Comparison of ENCODE assay signal across 24 mouse cellular contexts in the genomic region with DNA sequence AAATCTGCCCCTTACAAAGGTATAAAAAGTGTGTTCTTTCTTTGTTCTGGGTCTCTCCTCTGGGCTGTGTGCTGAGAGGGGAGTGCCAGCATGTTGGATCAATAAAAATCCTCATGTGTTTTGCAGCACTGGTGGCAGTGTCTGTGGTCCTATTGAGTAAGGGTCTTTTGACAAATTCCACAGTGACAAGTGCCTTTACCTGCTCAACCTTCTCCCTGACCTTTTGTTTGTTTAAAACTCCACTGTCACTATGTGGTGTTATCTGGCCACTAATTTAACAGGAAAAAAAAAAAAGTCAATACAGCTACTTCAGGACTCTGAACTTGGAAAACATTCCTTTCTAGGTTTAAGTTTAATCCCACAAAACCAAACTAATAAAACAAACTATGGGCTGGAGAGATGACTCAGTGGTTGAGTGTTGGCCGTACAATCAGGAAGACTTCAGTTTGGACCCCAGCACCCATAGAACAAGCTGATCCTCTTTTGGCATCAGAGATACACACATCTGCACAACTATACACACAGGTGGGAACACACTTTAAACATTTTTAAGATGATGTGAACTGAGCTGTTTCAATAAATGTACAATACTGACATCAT. TPM values are rescaled to one million over a fixed set of nuclear protein-coding genes. Genes with fewer than 3 reads are reported as not detected.
DNase-seq lines count a peak whose midpoint lies in the region; ATAC-seq and TF ChIP-seq lines count a peak whose summit lies in the region.
"Not testable (repeated sequence)": the region's sequence is repeated elsewhere in the genome, so short reads cannot be mapped to it uniquely, and the experiment has no call there.
"Had no signal": no experiment of that assay in that cellular context is flagged by ENCODE, and none has a peak within 500 bp of the region (broad histone marks: within the 10 kb centered on the region; RNA-seq: fewer than 3 reads in every experiment).

No protein-coding gene starts in this region.

- POLR2A ChIA-PET in Patski (lab: Charles Lee), result not testable (repeated sequence)

- WGBS in intestine, postnatal 0 days, result 59% methylated on average over 1 of the region's 1 CpGs
- 19% methylated on average over 1 of the region's 1 CpGs for WGBS in liver, adult 2 months
- WGBS in liver, embryonic 13.5 days (ENCODE audit: insufficient replicate concordance), result 83% methylated on average over 1 of the region's 1 CpGs
- WGBS in liver, embryonic 16.5 days (ENCODE audit: insufficient replicate concordance), result 63% methylated on average over 1 of the region's 1 CpGs
- WGBS in stomach, postnatal 0 days, result 55% methylated on average over 1 of the region's 1 CpGs

- TF ChIP-seq EP300 in stomach, postnatal 0 days (optimal IDR thresholded peaks at IDR 0.05), result not testable (repeated sequence)

- H3K4me2 ChIP-seq in intestine, postnatal 0 days (replicated peaks; ENCODE audit: low read depth); liver, embryonic 13.5 days; liver, embryonic 16.5 days (ENCODE audit: low read depth, low read length); stomach, postnatal 0 days (replicated peaks; ENCODE audit: low read depth): not testable (repeated sequence)

- CTCF ChIA-PET in Patski (lab: Charles Lee), result not testable (repeated sequence)

- not testable (repeated sequence) for H3K27ac ChIP-seq in intestine, postnatal 0 days (ENCODE audit: low read depth, low read length); liver, embryonic 13.5 days; stomach, postnatal 0 days (replicated peaks)
- peak overlapping the region; percentile 94 for H3K27ac ChIP-seq in liver, adult 2 months (replicated peaks; ENCODE audit: insufficient read depth, low read depth, low read length)
- H3K27ac ChIP-seq in liver, embryonic 16.5 days (ENCODE audit: low read length), result peak overlapping the region; percentile 69

- TF ChIP-seq CTCF in Patski (IDR thresholded peaks at IDR 0.05); intestine, postnatal 0 days (IDR thresholded peaks at IDR 0.05; ENCODE audit: low read depth); liver, adult 2 months (IDR thresholded peaks at IDR 0.05; ENCODE audit: low read depth, low read length); stomach, postnatal 0 days (IDR thresholded peaks at IDR 0.05; ENCODE audit: low read depth): not testable (repeated sequence)

- H3K9me3 ChIP-seq in intestine, postnatal 0 days (ENCODE audit: control insufficient read depth); liver, embryonic 13.5 days (replicated peaks); liver, embryonic 16.5 days (replicated peaks; ENCODE audit: control insufficient read depth, low read length); stomach, postnatal 0 days (ENCODE audit: control insufficient read depth, low read length): not testable (repeated sequence)

- not testable (repeated sequence) for TF ChIP-seq POLR2A in liver, adult 2 months (IDR thresholded peaks at IDR 0.05; ENCODE audit: extremely low read depth, insufficient read depth, low read length)

- peak; percentile 39 for ATAC-seq in Patski
- peak; percentile 6; the same call in 1 of the 2 replicates for ATAC-seq in intestine, postnatal 0 days
- ATAC-seq in liver, embryonic 13.5 days (ENCODE audit: low read depth), result peak; percentile 55
- peak; percentile 77 for ATAC-seq in liver, embryonic 16.5 days (ENCODE audit: low read depth)
- ATAC-seq in stomach, postnatal 0 days (ENCODE audit: low FRiP score, low TSS enrichment), result 0 out of 2 replicates have a peak, but pooled peaks have one; percentile 14

- H3K36me3 ChIP-seq in intestine, postnatal 0 days (ENCODE audit: control insufficient read depth, insufficient read depth), result peaks cover 19% of the 10 kb centered on the region
- peaks cover 19% of the 10 kb centered on the region for H3K36me3 ChIP-seq in liver, adult 2 months (ENCODE audit: control insufficient read depth, insufficient read depth, low read length)
- peaks cover 29% of the 10 kb centered on the region for H3K36me3 ChIP-seq in liver, embryonic 13.5 days
- peaks cover 15% of the 10 kb centered on the region for H3K36me3 ChIP-seq in liver, embryonic 16.5 days (ENCODE audit: control insufficient read depth, insufficient read depth)
- H3K36me3 ChIP-seq in stomach, postnatal 0 days (ENCODE audit: control insufficient read depth, insufficient read depth, low read length), result not testable (repeated sequence)

- not testable (repeated sequence) for DNase-seq in Patski (ENCODE audit: low read depth, low spot score); liver, embryonic 13.5 days; stomach, postnatal 0 days (ENCODE audit: low spot score)
- DNase-seq in liver, adult 2 months (ENCODE audit: extremely low read depth, low read depth, low spot score), result peak; percentile 92

- H3K79me2 ChIP-seq in liver, adult 2 months (ENCODE audit: control insufficient read depth, insufficient read depth, low read length), result not testable (repeated sequence)

- not testable (repeated sequence) for H3K4me1 ChIP-seq in intestine, postnatal 0 days (replicated peaks; ENCODE audit: control insufficient read depth, insufficient read depth, low read length); liver, embryonic 13.5 days (replicated peaks); liver, embryonic 16.5 days (ENCODE audit: control insufficient read depth, low read depth, low read length); stomach, postnatal 0 days (replicated peaks; ENCODE audit: control insufficient read depth, insufficient read depth)
- H3K4me1 ChIP-seq in liver, adult 2 months (ENCODE audit: control insufficient read depth, insufficient read depth, low read length), result peaks cover 15% of the 10 kb centered on the region; the same call in 1 of the 2 replicates

- in situ Hi-C loops in Patski (cut with MboI; ENCODE audit: low pct_unique_long_range_greater_than_20kb), result not testable (repeated sequence)

- H3K27me3 ChIP-seq in Patski; intestine, postnatal 0 days (replicated peaks; ENCODE audit: control insufficient read depth, insufficient read depth, low read length); liver, adult 2 months (ENCODE audit: control insufficient read depth, insufficient read depth, low read length); liver, embryonic 13.5 days; liver, embryonic 16.5 days (ENCODE audit: control insufficient read depth, insufficient read depth, low read depth, low read length); stomach, postnatal 0 days (ENCODE audit: control insufficient read depth, insufficient read depth, low read length): not testable (repeated sequence)

- H3K4me3 ChIP-seq in intestine, postnatal 0 days (ENCODE audit: low read depth, low read length); liver, adult 2 months (ENCODE audit: insufficient read depth, low read depth, low read length); liver, embryonic 13.5 days (replicated peaks); liver, embryonic 16.5 days (ENCODE audit: low read depth, low read length); stomach, postnatal 0 days (ENCODE audit: low read depth, low read length): not testable (repeated sequence)

- H3K9ac ChIP-seq in intestine, postnatal 0 days (ENCODE audit: low read depth, low read length); liver, embryonic 13.5 days; liver, embryonic 16.5 days (ENCODE audit: low read depth, low read length); stomach, postnatal 0 days (ENCODE audit: low read length): not testable (repeated sequence)
- peak overlapping the region; percentile 37; the same call in 1 of the 2 replicates for H3K9ac ChIP-seq in liver, adult 2 months (ENCODE audit: low read depth, low read length)

RNA-seq across cellular contexts. Expression of a gene that starts 4.0 kb away (rescaled TPM):
- not detected for polyA plus RNA-seq in Patski (2021)
- 0.52 and 0.64 TPM in 2 replicates for polyA plus RNA-seq in intestine, postnatal 0 days (2015; fragmentation: Nextera tagmentation; extraction: Ambion mirVana)
- 245 and 304 TPM in 2 replicates for total RNA-seq in liver, adult 2 months (2014; rRNA removed)
- 73.9 and 76.0 TPM in 2 replicates for polyA plus RNA-seq in liver, adult 2 months (2012; rRNA removed)
- 0.32 and 0.43 TPM in 2 replicates for polyA plus RNA-seq in liver, embryonic 13.5 days (2015; fragmentation: Nextera tagmentation; extraction: Ambion mirVana)
- 2.9 and 3.3 TPM in 2 replicates for polyA plus RNA-seq in liver, embryonic 16.5 days (2015; fragmentation: Nextera tagmentation; extraction: Ambion mirVana)
- not detected in 2 replicates for polyA plus RNA-seq in stomach, postnatal 0 days (2015; fragmentation: Nextera tagmentation; extraction: Ambion mirVana)
- total RNA-seq: granulocyte monocyte progenitor cell, adult 5-6 weeks; heart, postnatal 14 days had no signal
- polyA plus RNA-seq: embryonic facial prominence, embryonic 11.5 days; embryonic facial prominence, embryonic 14.5 days; forebrain, embryonic 13.5 days; heart, adult 2 months; heart, embryonic 10.5 days; hindbrain, embryonic 14.5 days had no signal

RNA-seq across cellular contexts. Expression of a gene that starts 10.6 kb away (rescaled TPM):
- polyA plus RNA-seq in Patski (2021), result 24.8 TPM
- 46.0 and 46.3 TPM in 2 replicates for polyA plus RNA-seq in intestine, postnatal 0 days (2015; fragmentation: Nextera tagmentation; extraction: Ambion mirVana)
- 30.1 and 32.2 TPM in 2 replicates for total RNA-seq in liver, adult 2 months (2014; rRNA removed)
- polyA plus RNA-seq in liver, adult 2 months (2012; rRNA removed), result 4.9 and 7.2 TPM in 2 replicates
- 57.8 and 74.2 TPM in 2 replicates for polyA plus RNA-seq in liver, embryonic 13.5 days (2015; fragmentation: Nextera tagmentation; extraction: Ambion mirVana)
- 54.4 and 56.9 TPM in 2 replicates for polyA plus RNA-seq in liver, embryonic 16.5 days (2015; fragmentation: Nextera tagmentation; extraction: Ambion mirVana)
- polyA plus RNA-seq in stomach, postnatal 0 days (2015; fragmentation: Nextera tagmentation; extraction: Ambion mirVana), result 58.5 and 61.0 TPM in 2 replicates

RNA-seq across cellular contexts. Expression of a gene that starts 10.6 kb away (rescaled TPM):
- 9.5 TPM for polyA plus RNA-seq in Patski (2021)
- 2.0 and 2.4 TPM in 2 replicates for polyA plus RNA-seq in intestine, postnatal 0 days (2015; fragmentation: Nextera tagmentation; extraction: Ambion mirVana)
- 5.2 and 6.4 TPM in 2 replicates for total RNA-seq in liver, adult 2 months (2014; rRNA removed)
- 1.1 and 1.5 TPM in 2 replicates for polyA plus RNA-seq in liver, adult 2 months (2012; rRNA removed)
- polyA plus RNA-seq in liver, embryonic 13.5 days (2015; fragmentation: Nextera tagmentation; extraction: Ambion mirVana), result 3.0 and 4.2 TPM in 2 replicates
- polyA plus RNA-seq in liver, embryonic 16.5 days (2015; fragmentation: Nextera tagmentation; extraction: Ambion mirVana), result 3.5 and 3.8 TPM in 2 replicates
- polyA plus RNA-seq in stomach, postnatal 0 days (2015; fragmentation: Nextera tagmentation; extraction: Ambion mirVana), result 1.9 and 2.1 TPM in 2 replicates

RNA-seq across cellular contexts. Expression of a gene that starts 36.6 kb away (rescaled TPM):
- not detected for polyA plus RNA-seq in Patski (2021)
- 8.4 and 10.6 TPM in 2 replicates for polyA plus RNA-seq in intestine, postnatal 0 days (2015; fragmentation: Nextera tagmentation; extraction: Ambion mirVana)
- 92.1 and 112 TPM in 2 replicates for total RNA-seq in liver, adult 2 months (2014; rRNA removed)
- polyA plus RNA-seq in liver, adult 2 months (2012; rRNA removed), result 38.6 and 38.8 TPM in 2 replicates
- polyA plus RNA-seq in liver, embryonic 13.5 days (2015; fragmentation: Nextera tagmentation; extraction: Ambion mirVana), result 0.24 and 0.52 TPM in 2 replicates
- 0.86 and 1.1 TPM in 2 replicates for polyA plus RNA-seq in liver, embryonic 16.5 days (2015; fragmentation: Nextera tagmentation; extraction: Ambion mirVana)
- polyA plus RNA-seq in stomach, postnatal 0 days (2015; fragmentation: Nextera tagmentation; extraction: Ambion mirVana), result 1.4 and 2.6 TPM in 2 replicates
- total RNA-seq: gastrocnemius, adult 18-20 months; gastrocnemius, postnatal 10 days; gastrocnemius, postnatal 36 days; granulocyte monocyte progenitor cell, adult 5-6 weeks; heart, adult 2 months; heart, postnatal 14 days; heart, postnatal 4 days had no signal
- polyA plus RNA-seq: embryonic facial prominence, embryonic 11.5 days; embryonic facial prominence, embryonic 14.5 days; forebrain, embryonic 10.5 days; forebrain, embryonic 13.5 days; forebrain, embryonic 16.5 days; heart, adult 2 months; heart, embryonic 10.5 days; heart, embryonic 13.5 days; heart, embryonic 16.5 days; hindbrain, embryonic 11.5 days; hindbrain, embryonic 14.5 days had no signal

RNA-seq across cellular contexts. Expression of a gene that starts 39.0 kb away (rescaled TPM):
- polyA plus RNA-seq in Patski (2021), result not detected
- 1,579 and 1,674 TPM in 2 replicates for polyA plus RNA-seq in intestine, postnatal 0 days (2015; fragmentation: Nextera tagmentation; extraction: Ambion mirVana)
- 3,873 and 3,924 TPM in 2 replicates for total RNA-seq in liver, adult 2 months (2014; rRNA removed)
- polyA plus RNA-seq in liver, adult 2 months (2012; rRNA removed), result 2,627 and 3,122 TPM in 2 replicates
- polyA plus RNA-seq in liver, embryonic 13.5 days (2015; fragmentation: Nextera tagmentation; extraction: Ambion mirVana), result 143 and 163 TPM in 2 replicates
- 479 and 529 TPM in 2 replicates for polyA plus RNA-seq in liver, embryonic 16.5 days (2015; fragmentation: Nextera tagmentation; extraction: Ambion mirVana)
- 3.0 and 6.1 TPM in 2 replicates for polyA plus RNA-seq in stomach, postnatal 0 days (2015; fragmentation: Nextera tagmentation; extraction: Ambion mirVana)
- total RNA-seq: ES-E14; granulocyte monocyte progenitor cell, adult 5-6 weeks had no signal
- polyA plus RNA-seq: embryonic facial prominence, embryonic 11.5 days; forebrain, embryonic 10.5 days; hindbrain, embryonic 11.5 days had no signal

Comparison
In these comparisons a context has a peak if more than half of its experiments do, and no peak if none do; other contexts are left out.
1. RNA of a gene that starts 4.0 kb away (polyA plus RNA-seq): 73.9 to 76.0 TPM in liver, adult 2 months; 2.9 to 3.3 TPM in liver, embryonic 16.5 days, 0.52 to 0.64 TPM in intestine, postnatal 0 days, 0.32 to 0.43 TPM in liver, embryonic 13.5 days, not detected in stomach, postnatal 0 days and not detected in Patski (single experiment); every median in the first group is over 10 times any median in the second.
2. ATAC-seq: peak in every context shown above with its lines; median percentile 77 in liver, embryonic 16.5 days; 55 in liver, embryonic 13.5 days; 39 in Patski; 14 in stomach, postnatal 0 days; 6 in intestine, postnatal 0 days.